Mouse (Mus musculus) forebrain, embryonic 12.5 days (tissue): ENCODE measurements around the gene Myo3b. TPM values are rescaled to one million over a fixed set of nuclear protein-coding genes. Genes with fewer than 3 reads are reported as not detected.

ENCODE experiments used
- ATAC-seq: fragments of 200-750 bp; cut with Nextera tagmentation; 2 replicates; pipeline ENCODE4 v1.8.0; 2017; ENCODE audit warnings: moderate TSS enrichment; ENCODE audit not compliant: low FRiP score
- H3K27ac ChIP-seq: fragments of 300-500 bp; sonication (generic); 2 replicates; pipeline ENCODE4 v1.5.1; 2016; ENCODE audit warnings: mild to moderate bottlenecking
- H3K27me3 ChIP-seq: fragments of 300-500 bp; sonication (generic); 2 replicates; pipeline ENCODE4 v1.6.1; 2016; ENCODE audit warnings: mild to moderate bottlenecking
- H3K36me3 ChIP-seq: fragments of 300-500 bp; sonication (generic); replicated peaks from 2 replicates; pipeline ENCODE4 v1.6.1; 2016; ENCODE audit warnings: mild to moderate bottlenecking
- H3K4me1 ChIP-seq: fragments of 300-500 bp; sonication (generic); 2 replicates; pipeline ENCODE4 v1.6.1; 2016
- H3K4me2 ChIP-seq: fragments of 300-500 bp; sonication (generic); 2 replicates; pipeline ENCODE4 v1.6.1; 2016; ENCODE audit warnings: mild to moderate bottlenecking, moderate library complexity
- H3K4me3 ChIP-seq: fragments of 300-500 bp; sonication (generic); replicated peaks from 2 replicates; pipeline ENCODE4 v1.5.1; 2016; ENCODE audit warnings: mild to moderate bottlenecking
- H3K9ac ChIP-seq: fragments of 300-500 bp; sonication (generic); 2 replicates; pipeline ENCODE4 v1.6.1; 2016; ENCODE audit warnings: mild to moderate bottlenecking
- H3K9me3 ChIP-seq: fragments of 300-500 bp; sonication (generic); 2 replicates; pipeline ENCODE4 v1.6.1; 2016
- WGBS: fragments of 180-500 bp; shearing (Covaris S2); methylation state at CpG from one replicate; pipeline ENCODE4 v1.1.7; 2016; 5-methylcytosine and 5-hydroxymethylcytosine counted together
- polyA plus RNA-seq: library from polyadenylated mRNA; unstranded; fragments of >200 nt; fragmentation: Nextera tagmentation; extraction: Ambion mirVana; gene quantifications from 2 replicates; pipeline ENCODE4 v1.2.1, GENCODE M21; 2016

Myo3b gene
- polyA plus RNA-seq, 1 experiment from 2014 or later = 0.15 TPM

GRCm38 (mm10) chr2:70337208-70337611 lies 298.3 kb downstream of the Myo3b start:
- peaks cover 6% of the 10 kb centered on the region; the same call in 1 of the 2 replicates for H3K27me3 ChIP-seq
- no peak for ATAC-seq
- H3K4me1 ChIP-seq = peaks cover 10% of the 10 kb centered on the region
- WGBS = 63% methylated on average over 7 of the region's 7 CpGs
- no peaks in the 10 kb centered on the region for H3K9me3 ChIP-seq
- no peak overlapping the region for H3K4me3 ChIP-seq
- H3K36me3 ChIP-seq = no peaks in the 10 kb centered on the region
- H3K4me2 ChIP-seq = no peak overlapping the region
- no peak overlapping the region for H3K27ac ChIP-seq
- no peak overlapping the region for H3K9ac ChIP-seq

- WGBS = 76% methylated on average over 9 of the region's 9 CpGs
- no peak for ATAC-seq
- H3K27ac ChIP-seq = no peak overlapping the region
Observed at GRCm38 (mm10) chr2:70337869-70338268, 298.9 kb downstream of the Myo3b start.

DNA sequence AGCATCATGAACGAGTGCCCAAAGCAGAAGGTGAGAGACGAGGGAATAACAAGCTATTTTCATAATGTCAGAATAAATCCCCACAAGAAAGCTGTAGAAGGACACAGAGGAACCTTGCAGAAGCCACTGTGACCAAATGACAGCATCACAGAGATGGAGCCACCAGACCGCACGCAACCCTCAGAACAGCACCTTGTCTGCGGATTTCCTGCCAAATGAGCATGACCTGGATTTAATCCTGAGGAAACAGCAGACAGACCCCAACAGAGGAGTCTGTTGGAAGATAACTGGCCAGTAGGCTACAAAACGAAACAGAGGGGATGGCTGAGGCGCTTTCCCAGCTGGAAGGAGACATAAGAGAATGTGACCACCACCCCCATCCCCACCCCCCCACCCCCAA lies 300.1 kb downstream of the Myo3b start:
- H3K9ac ChIP-seq = no peak overlapping the region
- 79% methylated on average over 7 of the region's 7 CpGs for WGBS
- peaks cover 10% of the 10 kb centered on the region for H3K4me1 ChIP-seq
- peaks cover 6% of the 10 kb centered on the region; the same call in 1 of the 2 replicates for H3K27me3 ChIP-seq
- no peaks in the 10 kb centered on the region for H3K36me3 ChIP-seq
- no peak overlapping the region for H3K4me2 ChIP-seq
- no peak overlapping the region for H3K4me3 ChIP-seq
- no peak for ATAC-seq
- no peaks in the 10 kb centered on the region for H3K9me3 ChIP-seq
- H3K27ac ChIP-seq = no peak overlapping the region

More at GRCm38 (mm10) chr2:70337869-70338268, 298.9 kb downstream of the Myo3b start:
- H3K4me3 ChIP-seq = no peak overlapping the region
- peaks cover 10% of the 10 kb centered on the region for H3K4me1 ChIP-seq
- no peaks in the 10 kb centered on the region for H3K9me3 ChIP-seq
- H3K27me3 ChIP-seq = peaks cover 6% of the 10 kb centered on the region; the same call in 1 of the 2 replicates
- no peak overlapping the region for H3K4me2 ChIP-seq
- H3K9ac ChIP-seq = no peak overlapping the region
- H3K36me3 ChIP-seq = no peaks in the 10 kb centered on the region

DNA sequence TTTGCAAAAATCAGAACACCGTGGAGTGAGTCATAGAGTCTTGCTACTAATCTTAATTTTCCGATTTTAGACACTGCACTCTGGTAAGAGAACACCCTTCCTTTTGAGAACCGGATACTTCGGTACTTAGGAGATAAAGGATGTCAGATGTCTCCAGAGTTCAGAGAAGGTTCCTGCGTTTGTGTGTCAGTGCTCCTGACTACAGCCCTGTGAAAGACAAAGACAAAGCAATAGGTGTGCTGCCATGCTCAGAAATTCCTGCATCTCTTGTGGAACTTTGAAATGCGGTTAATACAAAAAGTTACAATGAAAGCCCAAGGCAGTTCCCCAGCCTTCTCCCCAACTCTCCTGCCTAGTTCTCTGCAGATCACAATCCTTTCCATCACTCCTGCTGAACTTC lies 300.6 kb downstream of the Myo3b start:
- 80% methylated on average over 6 of the region's 6 CpGs for WGBS
- Histone ChIP-seq H3K36me3 (no peaks in the 10 kb centered on the region), H3K4me3 (no peak overlapping the region), H3K27me3 (peaks cover 6% of the 10 kb centered on the region; the same call in 1 of the 2 replicates), H3K4me2 (no peak overlapping the region), H3K4me1 (peaks cover 10% of the 10 kb centered on the region), H3K27ac (no peak overlapping the region), H3K9me3 (no peaks in the 10 kb centered on the region), H3K9ac (no peak overlapping the region)
- no peak for ATAC-seq

GRCm38 (mm10) chr2:70340224-70340623 lies 301.3 kb downstream of the Myo3b start:
- Histone ChIP-seq H3K27me3 (peaks cover 6% of the 10 kb centered on the region; the same call in 1 of the 2 replicates), H3K4me2 (no peak overlapping the region), H3K9ac (no peak overlapping the region), H3K36me3 (no peaks in the 10 kb centered on the region), H3K4me3 (no peak overlapping the region), H3K9me3 (no peaks in the 10 kb centered on the region), H3K4me1 (peaks cover 10% of the 10 kb centered on the region), H3K27ac (no peak overlapping the region)
- WGBS = 89% methylated on average over 8 of the region's 8 CpGs
- no peak for ATAC-seq

DNA sequence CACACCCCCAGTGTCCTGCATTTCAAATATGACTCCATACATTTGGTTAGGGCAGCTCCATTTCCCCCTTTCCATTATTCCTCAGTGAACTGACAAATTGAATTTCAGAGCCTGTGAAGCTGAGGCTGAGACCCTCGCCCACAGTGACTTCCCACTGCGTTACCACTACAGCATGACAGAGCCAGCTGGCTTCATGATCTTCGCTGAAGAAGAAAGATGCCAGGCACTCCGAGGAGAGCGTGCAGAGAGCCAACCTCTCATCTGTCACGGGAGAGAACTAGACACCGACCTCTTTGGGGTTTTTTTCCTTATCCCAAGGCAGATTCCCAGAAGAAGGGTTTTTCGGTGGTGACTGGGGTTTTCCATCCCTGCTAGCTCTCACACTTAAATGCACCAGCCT lies 306.2 kb downstream of the Myo3b start:
- 83% methylated on average over 8 of the region's 8 CpGs for WGBS
- ATAC-seq = no peak
- H3K9ac ChIP-seq = no peak overlapping the region
- H3K4me2 ChIP-seq = no peak overlapping the region
- no peaks in the 10 kb centered on the region for H3K9me3 ChIP-seq
- H3K4me3 ChIP-seq = no peak overlapping the region
- H3K4me1 ChIP-seq = no peaks in the 10 kb centered on the region
- no peak overlapping the region for H3K27ac ChIP-seq
- H3K36me3 ChIP-seq = no peaks in the 10 kb centered on the region
- H3K27me3 ChIP-seq = no peaks in the 10 kb centered on the region; the same call in 1 of the 2 replicates

GRCm38 (mm10) chr2:70347511-70347910 lies 308.6 kb downstream of the Myo3b start:
- no peaks in the 10 kb centered on the region for H3K9me3 ChIP-seq
- H3K27ac ChIP-seq = no peak overlapping the region
- H3K27me3 ChIP-seq = no peaks in the 10 kb centered on the region; the same call in 1 of the 2 replicates
- WGBS = 36% methylated on average over 1 of the region's 1 CpGs
- H3K4me1 ChIP-seq = no peaks in the 10 kb centered on the region
- no peak overlapping the region for H3K9ac ChIP-seq
- no peaks in the 10 kb centered on the region for H3K36me3 ChIP-seq
- no peak overlapping the region for H3K4me2 ChIP-seq
- no peak for ATAC-seq
- no peak overlapping the region for H3K4me3 ChIP-seq

GRCm38 (mm10) chr2:70348793-70349553 lies 310.0 kb downstream of the Myo3b start:
- WGBS = 75% methylated on average over 11 of the region's 11 CpGs
- no peak overlapping the region for H3K9ac ChIP-seq
- H3K9me3 ChIP-seq = no peaks in the 10 kb centered on the region
- no peak overlapping the region for H3K4me2 ChIP-seq
- no peak overlapping the region for H3K27ac ChIP-seq
- H3K4me1 ChIP-seq = no peaks in the 10 kb centered on the region
- H3K4me3 ChIP-seq = no peak overlapping the region
- no peaks in the 10 kb centered on the region; the same call in 1 of the 2 replicates for H3K27me3 ChIP-seq
- no peak for ATAC-seq
- H3K36me3 ChIP-seq = no peaks in the 10 kb centered on the region

DNA sequence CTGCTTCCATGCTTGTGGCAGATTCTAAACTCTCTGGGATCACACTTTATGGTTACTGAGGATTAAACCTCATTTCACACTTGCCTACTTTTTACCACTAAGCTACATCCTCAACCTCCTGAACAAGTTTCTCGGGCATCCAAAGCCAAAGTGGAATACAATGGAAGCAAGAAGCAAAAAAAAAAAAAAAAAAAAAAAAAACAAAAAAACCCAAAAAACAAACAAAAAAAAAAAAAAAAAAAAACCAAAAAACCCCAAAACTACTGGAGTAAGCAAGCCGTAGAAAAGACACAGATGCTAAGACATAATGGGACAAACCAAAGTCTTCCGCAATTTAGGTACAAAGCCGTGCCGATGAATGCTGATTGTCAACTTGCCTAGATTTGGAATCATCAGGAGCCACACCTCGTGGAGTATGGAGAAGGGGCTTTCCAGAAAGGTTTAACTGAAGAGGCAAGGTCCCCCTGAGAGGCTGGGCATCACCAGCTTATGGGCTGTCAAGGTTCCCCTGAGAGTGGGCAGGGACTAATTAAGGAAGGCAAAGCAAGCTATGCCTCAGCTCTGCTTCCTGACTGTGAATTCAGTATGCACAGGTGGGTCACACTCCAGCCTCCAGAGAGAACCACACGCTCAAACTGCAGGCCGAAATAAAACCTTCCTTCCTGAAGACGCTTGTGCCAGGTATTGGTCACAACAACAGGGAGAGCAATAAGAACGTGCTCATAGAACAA lies 313.7 kb downstream of the Myo3b start:
- Histone ChIP-seq H3K4me2 (no peak overlapping the region), H3K4me3 (no peak overlapping the region), H3K27ac (no peak overlapping the region), H3K9ac (no peak overlapping the region), H3K36me3 (no peaks in the 10 kb centered on the region), H3K9me3 (no peaks in the 10 kb centered on the region), H3K27me3 (no peaks in the 10 kb centered on the region; the same call in 1 of the 2 replicates), H3K4me1 (no peaks in the 10 kb centered on the region)
- 82% methylated on average over 10 of the region's 10 CpGs for WGBS
- ATAC-seq = no peak

DNA sequence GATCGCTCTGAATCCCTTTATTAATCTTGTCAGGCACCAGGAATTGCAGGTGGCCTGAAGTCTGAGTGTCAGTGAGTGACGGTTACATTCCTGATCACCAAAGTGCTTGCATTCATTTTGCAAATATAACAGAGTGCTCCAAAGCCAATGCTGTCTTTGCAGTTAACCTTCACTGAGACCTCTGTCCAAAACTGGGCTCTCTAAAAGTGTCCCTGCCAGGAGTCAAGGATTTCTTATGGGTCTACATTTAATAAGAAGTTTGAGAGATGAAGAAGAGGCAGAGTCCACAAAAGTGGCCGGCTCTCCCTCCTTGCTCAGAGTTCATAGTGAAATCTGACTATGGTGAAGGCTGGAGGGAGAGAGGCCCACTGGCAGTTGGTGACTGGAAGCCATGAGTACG lies 315.1 kb downstream of the Myo3b start:
- Histone ChIP-seq H3K4me3 (no peak overlapping the region), H3K4me2 (no peak overlapping the region), H3K4me1 (no peaks in the 10 kb centered on the region), H3K36me3 (no peaks in the 10 kb centered on the region), H3K27ac (no peak overlapping the region), H3K27me3 (no peaks in the 10 kb centered on the region; the same call in 1 of the 2 replicates), H3K9me3 (no peaks in the 10 kb centered on the region), H3K9ac (no peak overlapping the region)
- 90% methylated on average over 4 of the region's 4 CpGs for WGBS
- ATAC-seq = no peak

DNA sequence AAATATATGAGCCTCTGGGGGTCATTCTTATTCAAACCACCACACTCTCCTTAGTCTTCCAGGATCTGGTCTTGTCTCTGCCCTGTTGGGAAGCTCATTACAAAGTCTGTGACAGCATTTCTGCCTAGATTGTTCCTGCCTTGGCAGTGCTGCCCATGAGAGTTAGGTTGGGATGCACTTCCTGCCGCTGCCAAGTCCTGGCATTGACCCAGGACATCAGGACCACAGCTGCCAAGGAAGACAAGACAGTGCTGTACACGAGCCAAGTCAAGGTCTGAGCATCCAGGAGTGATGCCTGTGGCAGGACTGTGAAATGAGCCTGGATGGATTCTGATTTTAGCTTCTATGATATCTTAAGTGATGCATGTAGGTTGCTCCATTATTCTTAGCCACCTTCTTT lies 316.1 kb downstream of the Myo3b start:
- Histone ChIP-seq H3K27me3 (no peaks in the 10 kb centered on the region; the same call in 1 of the 2 replicates), H3K36me3 (no peaks in the 10 kb centered on the region), H3K9ac (no peak overlapping the region), H3K27ac (no peak overlapping the region), H3K4me2 (no peak overlapping the region), H3K9me3 (no peaks in the 10 kb centered on the region), H3K4me1 (no peaks in the 10 kb centered on the region), H3K4me3 (no peak overlapping the region)
- no peak for ATAC-seq
- 78% methylated on average over 2 of the region's 2 CpGs for WGBS

GRCm38 (mm10) chr2:70369421-70369820 lies 330.5 kb downstream of the Myo3b start:
- Histone ChIP-seq H3K27ac (no peak overlapping the region), H3K4me1 (no peaks in the 10 kb centered on the region), H3K27me3 (no peaks in the 10 kb centered on the region), H3K4me2 (no peak overlapping the region), H3K9me3 (no peaks in the 10 kb centered on the region; the same call in 1 of the 2 replicates), H3K9ac (no peak overlapping the region), H3K4me3 (no peak overlapping the region), H3K36me3 (no peaks in the 10 kb centered on the region)
- ATAC-seq = no peak
- 91% methylated on average over 6 of the region's 6 CpGs for WGBS
